Mouse (Mus musculus) lung, embryonic 14.5 days (tissue): ENCODE data around the gene Gpr137. TPM values are rescaled to one million over a fixed set of nuclear protein-coding genes. Genes with fewer than 3 reads are reported as not detected.

Experiments used
- ATAC-seq: fragments of 200-750 bp; cut with Nextera tagmentation; 2 replicates; pipeline ENCODE4 v1.8.0; 2017; ENCODE audit warnings: mild to moderate bottlenecking, moderate TSS enrichment, moderate library complexity; ENCODE audit not compliant: insufficient read depth
- DNase-seq: peaks from one replicate; pipeline ENCODE4 v3.0.0-alpha.2; 2015
- H3K27ac ChIP-seq: fragments of 300-500 bp; sonication (generic); 2 replicates; pipeline ENCODE4 v1.5.1; 2014; ENCODE audit warnings: low read depth, mild to moderate bottlenecking, moderate library complexity
- H3K27me3 ChIP-seq: fragments of 300-500 bp; sonication (generic); 2 replicates; pipeline ENCODE4 v1.6.1; 2014; ENCODE audit warnings: low read length, control low read depth; ENCODE audit not compliant: insufficient read depth
- H3K36me3 ChIP-seq: fragments of 300-500 bp; sonication (generic); 2 replicates; pipeline ENCODE4 v1.6.1; 2014; ENCODE audit warnings: control low read depth; ENCODE audit not compliant: insufficient read depth
- H3K4me1 ChIP-seq: fragments of 300-500 bp; sonication (generic); 2 replicates; pipeline ENCODE4 v1.6.1; 2014; ENCODE audit warnings: antibody characterized with exemption, control low read depth; ENCODE audit not compliant: insufficient read depth
- H3K4me2 ChIP-seq: fragments of 300-500 bp; sonication (generic); 2 replicates; pipeline ENCODE4 v1.6.1; 2014; ENCODE audit warnings: mild to moderate bottlenecking
- H3K4me3 ChIP-seq: fragments of 300-500 bp; sonication (generic); 2 replicates; pipeline ENCODE4 v1.5.1; 2014; ENCODE audit warnings: low read depth, low read length
- H3K9ac ChIP-seq: fragments of 300-500 bp; sonication (generic); 2 replicates; pipeline ENCODE4 v1.6.1; 2014
- H3K9me3 ChIP-seq: fragments of 300-500 bp; sonication (generic); 2 replicates; pipeline ENCODE4 v1.6.1; 2016; ENCODE audit warnings: low read depth, low read length, control low read depth
- CTCF ChIP-seq: IDR thresholded peaks from 2 replicates; pipeline ENCODE4 v1.5.1; 2016; ENCODE audit warnings: antibody characterized with exemption, low read depth
- WGBS: fragments of 180-500 bp; shearing (Covaris S2); extraction: QIAGEN DNeasy Blood & Tissue Kit; methylation state at CpG from one replicate; pipeline ENCODE4 v1.1.7; 2014; 5-methylcytosine and 5-hydroxymethylcytosine counted together
- polyA plus RNA-seq: library from polyadenylated mRNA; unstranded; fragments of >200 nt; fragmentation: Nextera tagmentation; extraction: Ambion mirVana; gene quantifications from 2 replicates; pipeline ENCODE4 v1.2.1, GENCODE M21; 2014

Gpr137 gene
- polyA plus RNA-seq, 1 experiment from 2014 or later: 23.5 TPM

- Histone ChIP-seq H3K36me3 (no peaks in the 10 kb centered on the region), H3K4me3 (peak within 1 kb of the TSS; percentile 18), H3K27ac (no peak within 1 kb of the TSS), H3K27me3 (peaks cover 66% of the 10 kb centered on the region), H3K4me1 (no peaks in the 10 kb centered on the region), H3K9me3 (no peaks in the 10 kb centered on the region), H3K9ac (no peak within 1 kb of the TSS), H3K4me2 (peak within 1 kb of the TSS; percentile 51)
- ATAC-seq: no peak
- TF ChIP-seq CTCF: no peak
- WGBS: 6% methylated on average over 9 of the region's 9 CpGs
- DNase-seq: peak; percentile 33
Observed at GRCm38 (mm10) chr19:6925307-6925573, 17.0 kb downstream of the Gpr137 start, which contains the start of gene Catsperz. TSS of gene Catsperz (minus strand) at chr19:6925380.

DNA sequence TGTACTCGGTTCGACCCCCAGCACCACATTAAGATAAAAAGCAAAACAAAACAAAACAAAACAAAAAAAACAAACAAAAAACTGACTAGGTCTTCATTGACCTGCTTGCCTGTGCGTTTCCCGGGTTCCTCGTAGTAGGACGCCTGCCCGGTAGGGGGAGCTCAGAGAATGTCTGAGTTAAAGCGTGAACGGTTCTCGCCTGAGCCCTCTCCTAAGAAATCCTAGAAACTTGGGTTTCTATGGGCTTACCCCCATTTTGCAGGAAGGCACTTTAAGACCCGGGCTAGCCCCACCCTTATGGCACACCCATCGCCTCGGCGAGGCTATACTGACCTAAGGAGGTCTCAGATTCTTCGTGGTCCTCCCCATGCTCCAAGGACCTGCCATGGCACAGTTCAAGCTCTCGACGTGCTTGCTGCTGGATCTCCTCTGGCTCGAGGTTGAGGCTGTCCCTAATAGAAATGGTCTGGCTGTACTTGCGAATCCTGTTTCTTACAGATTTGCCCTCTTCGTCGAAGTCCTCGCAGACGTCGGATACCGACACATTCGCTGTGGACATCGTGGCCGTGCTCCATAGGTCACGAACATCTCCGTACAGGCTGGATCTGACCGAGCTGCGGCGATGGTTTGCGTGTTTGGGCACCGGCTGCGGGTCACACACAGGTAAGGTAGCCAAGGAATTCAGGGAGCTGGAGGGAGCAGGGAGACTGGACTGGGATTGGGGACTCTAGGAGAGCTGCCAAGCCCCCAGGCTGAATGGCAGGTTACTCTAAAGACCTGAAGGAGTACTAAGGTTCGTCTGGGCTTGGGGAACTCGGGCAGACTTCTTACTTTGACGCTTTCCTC lies 17.6 kb downstream of the Gpr137 start:
- no peaks in the 10 kb centered on the region for H3K9me3 ChIP-seq
- TF ChIP-seq CTCF: peak; percentile 82
- H3K4me2 ChIP-seq: peak overlapping the region; percentile 51
- 4% methylated on average over 39 of the region's 39 CpGs for WGBS
- no peaks in the 10 kb centered on the region for H3K36me3 ChIP-seq
- no peak for ATAC-seq
- H3K4me1 ChIP-seq: no peaks in the 10 kb centered on the region
- no peak overlapping the region for H3K9ac ChIP-seq
- peaks cover 63% of the 10 kb centered on the region for H3K27me3 ChIP-seq
- DNase-seq: peak; percentile 93
- no peak overlapping the region for H3K27ac ChIP-seq
- peak overlapping the region; percentile 18 for H3K4me3 ChIP-seq

GRCm38 (mm10) chr19:6922901-6923735 lies 19.2 kb downstream of the Gpr137 start:
- 57% methylated on average over 6 of the region's 6 CpGs for WGBS
- ATAC-seq (no peak), DNase-seq (no peak)
- Histone ChIP-seq H3K9me3 (no peaks in the 10 kb centered on the region), H3K4me2 (no peak overlapping the region), H3K4me3 (no peak overlapping the region), H3K36me3 (0 out of 2 replicates have a peak, but pooled peaks cover 2% of the 10 kb centered on the region), H3K27ac (no peak overlapping the region), H3K4me1 (no peaks in the 10 kb centered on the region), H3K9ac (no peak overlapping the region), H3K27me3 (peaks cover 55% of the 10 kb centered on the region)
- TF ChIP-seq CTCF: no peak

DNA sequence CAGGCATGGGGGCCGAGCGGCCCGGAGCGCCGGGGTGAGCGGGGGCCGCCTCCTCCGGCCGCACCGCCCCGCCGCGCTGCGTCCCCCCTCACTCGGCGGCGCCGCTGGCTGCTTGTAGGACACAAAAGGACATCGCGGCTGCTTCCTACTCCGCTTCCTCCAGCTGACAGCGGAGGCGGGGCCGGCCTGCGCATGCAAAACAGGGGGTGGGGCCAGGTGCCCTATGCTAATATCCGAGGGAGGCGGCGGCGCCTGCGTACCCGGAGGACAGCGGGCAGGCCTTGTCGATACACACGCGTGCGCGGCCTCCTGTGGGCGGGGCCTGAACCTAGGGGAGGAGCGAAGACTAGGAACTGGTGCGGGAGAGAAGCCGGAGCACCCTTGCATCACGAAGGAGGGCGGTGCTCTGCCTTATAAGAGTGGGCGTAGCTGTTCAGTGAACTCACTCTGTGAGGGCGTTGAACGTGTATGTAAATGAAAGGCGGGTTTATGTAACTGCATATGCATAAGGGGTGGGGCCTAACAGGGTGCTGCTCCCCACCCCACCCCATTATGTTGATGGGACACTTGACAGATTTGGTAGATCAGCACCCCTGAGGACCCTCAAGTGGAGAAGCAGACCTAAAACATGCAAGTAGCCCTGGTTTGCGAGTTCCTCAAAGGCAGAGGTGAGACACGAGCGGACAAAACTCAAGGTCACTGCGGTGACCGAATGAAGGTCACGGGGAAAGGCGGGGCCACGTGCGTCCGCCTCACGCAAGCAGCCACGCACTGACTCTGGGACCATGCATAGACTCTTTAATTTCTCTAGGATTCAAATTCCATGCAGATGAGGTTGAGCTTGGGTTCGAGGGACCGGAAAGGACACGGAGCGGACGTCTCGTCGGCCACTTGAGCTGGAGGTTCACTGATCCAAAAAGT lies 20.4 kb downstream of the Gpr137 start, which contains the start of gene Esrra:
Esrra (minus strand) TSS at position 167 of the 921 bp plus-strand sequence.
- Histone ChIP-seq H3K4me3 (peak within 1 kb of the TSS; percentile 66), H3K4me1 (no peaks in the 10 kb centered on the region), H3K27me3 (peaks cover 42% of the 10 kb centered on the region), H3K4me2 (peak within 1 kb of the TSS; percentile 80), H3K27ac (peak within 1 kb of the TSS; percentile 76), H3K36me3 (0 out of 2 replicates have a peak, but pooled peaks cover 2% of the 10 kb centered on the region), H3K9me3 (no peaks in the 10 kb centered on the region), H3K9ac (peak within 1 kb of the TSS; percentile 70)
- no peak for TF ChIP-seq CTCF
- peak; percentile 94 for ATAC-seq
- peak; percentile 100 for DNase-seq
- WGBS: under 1% methylated on average over 57 of the region's 66 CpGs

DNA sequence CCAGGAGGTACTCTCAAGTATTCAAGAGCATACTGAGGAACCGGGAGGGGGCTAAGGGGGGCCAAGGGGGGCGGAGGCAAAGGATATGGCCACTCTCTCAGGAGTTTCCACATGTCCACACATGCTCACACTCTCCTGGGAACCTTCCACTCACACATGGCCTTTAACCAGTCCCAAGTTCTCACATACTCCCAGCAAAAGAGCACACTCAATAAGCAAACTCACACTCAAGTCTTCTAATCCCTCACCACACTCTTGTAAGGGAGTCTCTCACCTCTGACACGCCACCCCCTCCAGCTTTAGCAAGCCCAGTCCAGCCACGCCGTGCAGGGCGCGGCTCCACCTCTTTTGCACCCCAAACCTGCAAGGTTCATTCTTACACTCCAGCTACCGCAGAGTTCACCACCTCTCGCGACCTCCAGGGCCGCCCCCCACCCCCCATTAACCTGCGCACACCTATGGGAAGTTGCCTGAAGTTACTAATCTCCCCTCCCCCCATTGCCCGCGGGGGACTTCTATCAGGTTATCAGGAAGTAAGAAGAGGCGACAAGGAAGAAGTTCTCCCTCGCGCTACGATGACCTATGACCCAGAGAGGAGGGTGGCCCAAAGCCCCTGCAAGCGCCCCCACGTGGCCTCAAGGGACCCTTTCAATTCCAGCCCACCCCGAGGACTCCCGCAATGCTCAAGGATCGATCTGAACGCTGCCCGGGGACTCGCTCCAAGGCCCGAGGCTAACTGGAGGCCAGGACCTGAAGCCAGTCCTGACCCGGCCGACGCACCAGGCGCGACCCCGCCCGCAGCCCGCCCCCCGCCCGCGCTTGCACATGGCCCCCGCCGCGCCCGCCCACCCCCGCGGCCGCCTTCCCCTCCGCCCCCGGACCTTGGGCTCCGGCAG lies 21.3 kb downstream of the Gpr137 start:
- H3K27me3 ChIP-seq: peaks cover 33% of the 10 kb centered on the region
- ATAC-seq (no peak; the same call in 1 of the 2 replicates), DNase-seq (peak; percentile 66)
- 0 out of 2 replicates have a peak, but pooled peaks cover 2% of the 10 kb centered on the region for H3K36me3 ChIP-seq
- peak overlapping the region; percentile 80 for H3K4me2 ChIP-seq
- H3K4me1 ChIP-seq: no peaks in the 10 kb centered on the region
- TF ChIP-seq CTCF: peak; percentile 21
- no peaks in the 10 kb centered on the region for H3K9me3 ChIP-seq
- peak overlapping the region; percentile 76 for H3K27ac ChIP-seq
- peak overlapping the region; percentile 66 for H3K4me3 ChIP-seq
- peak overlapping the region; percentile 70 for H3K9ac ChIP-seq
- WGBS: 1% methylated on average over 48 of the region's 48 CpGs
